Mouse (Mus musculus) limb, embryonic 15.5 days (tissue): ENCODE measurements around the gene Adcy7. TPM values are rescaled to one million over a fixed set of nuclear protein-coding genes. Genes with fewer than 3 reads are reported as not detected.
A peak's percentile ranks its signal among the peaks of the same experiment; 100 is the strongest.

Experiments
- ATAC-seq: fragments of 200-750 bp; cut with Nextera tagmentation; 2 replicates; pipeline ENCODE4 v1.8.0; 2017; ENCODE audit warnings: low read depth, moderate TSS enrichment; ENCODE audit not compliant: insufficient number of reproducible peaks, low FRiP score, low TSS enrichment
- H3K27ac ChIP-seq: fragments of 300-500 bp; sonication (generic); 2 replicates; pipeline ENCODE4 v1.5.1; 2015; ENCODE audit warnings: moderate library complexity, mild to moderate bottlenecking, inconsistent platforms
- H3K27me3 ChIP-seq: fragments of 300-500 bp; sonication (generic); 2 replicates; pipeline ENCODE4 v1.6.1; 2015; ENCODE audit warnings: inconsistent platforms
- H3K36me3 ChIP-seq: fragments of 300-500 bp; sonication (generic); 2 replicates; pipeline ENCODE4 v1.6.1; 2015; ENCODE audit warnings: inconsistent platforms
- H3K4me1 ChIP-seq: fragments of 300-500 bp; sonication (generic); 2 replicates; pipeline ENCODE4 v1.6.1; 2015; ENCODE audit warnings: inconsistent platforms
- H3K4me2 ChIP-seq: fragments of 300-500 bp; sonication (generic); 2 replicates; pipeline ENCODE4 v1.6.1; 2015; ENCODE audit warnings: mild to moderate bottlenecking, inconsistent platforms
- H3K4me3 ChIP-seq: fragments of 300-500 bp; sonication (generic); 2 replicates; pipeline ENCODE4 v1.5.1; 2015; ENCODE audit warnings: mild to moderate bottlenecking, inconsistent platforms
- H3K9ac ChIP-seq: fragments of 300-500 bp; sonication (generic); 2 replicates; pipeline ENCODE4 v1.6.1; 2015; ENCODE audit warnings: inconsistent platforms
- H3K9me3 ChIP-seq: fragments of 300-500 bp; sonication (generic); 2 replicates; pipeline ENCODE4 v1.6.1; 2016; ENCODE audit warnings: inconsistent platforms
- WGBS: fragments of 180-500 bp; shearing (Covaris S2); methylation state at CpG from one replicate; pipeline ENCODE4 v1.1.7; 2015; 5-methylcytosine and 5-hydroxymethylcytosine counted together
- polyA plus RNA-seq: library from polyadenylated mRNA; unstranded; fragments of >200 nt; fragmentation: Nextera tagmentation; extraction: Ambion mirVana; gene quantifications from 2 replicates; pipeline ENCODE4 v1.2.1, GENCODE M21; 2015

Gene Adcy7
- polyA plus RNA-seq, 1 experiment from 2014 or later, result 7.3 TPM

- no peak for ATAC-seq
- no peak overlapping the region for H3K4me3 ChIP-seq
- H3K27me3 ChIP-seq, result no peaks in the 10 kb centered on the region
- H3K4me1 ChIP-seq, result peaks cover 12% of the 10 kb centered on the region
- H3K27ac ChIP-seq, result no peak overlapping the region
- H3K4me2 ChIP-seq, result no peak overlapping the region
- no peaks in the 10 kb centered on the region for H3K9me3 ChIP-seq
- H3K9ac ChIP-seq, result no peak overlapping the region
- H3K36me3 ChIP-seq, result no peaks in the 10 kb centered on the region
- WGBS, result 47% methylated on average over 5 of the region's 5 CpGs
Observed at GRCm38 (mm10) chr8:88279220-88279619, 7.0 kb downstream of the Adcy7 start.

GRCm38 (mm10) chr8:88279670-88280069 is 7.5 kb downstream of the Adcy7 start:
- H3K4me3 ChIP-seq, result no peak overlapping the region
- peaks cover 16% of the 10 kb centered on the region for H3K4me1 ChIP-seq
- H3K27ac ChIP-seq, result no peak overlapping the region
- H3K9ac ChIP-seq, result no peak overlapping the region
- H3K4me2 ChIP-seq, result no peak overlapping the region
- H3K36me3 ChIP-seq, result no peaks in the 10 kb centered on the region
- no peak for ATAC-seq
- H3K9me3 ChIP-seq, result no peaks in the 10 kb centered on the region
- 70% methylated on average over 6 of the region's 6 CpGs for WGBS
- H3K27me3 ChIP-seq, result no peaks in the 10 kb centered on the region

GRCm38 (mm10) chr8:88280904-88281303 is 8.7 kb downstream of the Adcy7 start:
- H3K9ac ChIP-seq, result no peak overlapping the region
- no peak overlapping the region for H3K4me3 ChIP-seq
- no peak for ATAC-seq
- no peaks in the 10 kb centered on the region for H3K36me3 ChIP-seq
- 69% methylated on average over 7 of the region's 7 CpGs for WGBS
- H3K4me1 ChIP-seq, result peaks cover 27% of the 10 kb centered on the region
- no peaks in the 10 kb centered on the region for H3K27me3 ChIP-seq
- no peak overlapping the region for H3K4me2 ChIP-seq
- H3K9me3 ChIP-seq, result no peaks in the 10 kb centered on the region
- H3K27ac ChIP-seq, result no peak overlapping the region

GRCm38 (mm10) chr8:88282684-88283083 is 10.5 kb downstream of the Adcy7 start:
- Histone ChIP-seq H3K9ac (no peak overlapping the region), H3K4me3 (no peak overlapping the region), H3K27ac (no peak overlapping the region), H3K9me3 (no peaks in the 10 kb centered on the region), H3K36me3 (no peaks in the 10 kb centered on the region), H3K27me3 (no peaks in the 10 kb centered on the region), H3K4me2 (no peak overlapping the region), H3K4me1 (peaks cover 29% of the 10 kb centered on the region)
- no peak for ATAC-seq
- WGBS, result 18% methylated on average over 8 of the region's 8 CpGs

- Histone ChIP-seq H3K4me2 (no peak overlapping the region), H3K9me3 (no peaks in the 10 kb centered on the region), H3K36me3 (no peaks in the 10 kb centered on the region), H3K9ac (no peak overlapping the region), H3K4me1 (peaks cover 37% of the 10 kb centered on the region), H3K27ac (no peak overlapping the region), H3K27me3 (no peaks in the 10 kb centered on the region), H3K4me3 (no peak overlapping the region)
- ATAC-seq, result no peak
- WGBS, result 71% methylated on average over 13 of the region's 13 CpGs
Observed at GRCm38 (mm10) chr8:88283243-88284115, 11.3 kb downstream of the Adcy7 start.

- Histone ChIP-seq H3K9ac (no peak overlapping the region), H3K27ac (no peak overlapping the region; the same call in 1 of the 2 replicates), H3K4me1 (peaks cover 47% of the 10 kb centered on the region), H3K4me3 (no peak overlapping the region), H3K4me2 (no peak overlapping the region), H3K36me3 (no peaks in the 10 kb centered on the region), H3K9me3 (no peaks in the 10 kb centered on the region), H3K27me3 (no peaks in the 10 kb centered on the region)
- no peak for ATAC-seq
- WGBS, result 17% methylated on average over 7 of the region's 7 CpGs
Observed at GRCm38 (mm10) chr8:88284738-88285137, 12.5 kb downstream of the Adcy7 start.

GRCm38 (mm10) chr8:88285469-88286356 is 13.5 kb downstream of the Adcy7 start:
- Histone ChIP-seq H3K27me3 (no peaks in the 10 kb centered on the region), H3K4me1 (peaks cover 51% of the 10 kb centered on the region), H3K36me3 (no peaks in the 10 kb centered on the region), H3K9me3 (no peaks in the 10 kb centered on the region), H3K4me3 (no peak overlapping the region), H3K4me2 (no peak overlapping the region), H3K9ac (no peak overlapping the region), H3K27ac (no peak overlapping the region)
- WGBS, result 80% methylated on average over 8 of the region's 8 CpGs
- ATAC-seq, result no peak

- Histone ChIP-seq H3K9me3 (no peaks in the 10 kb centered on the region), H3K4me2 (no peak overlapping the region), H3K9ac (no peak overlapping the region), H3K27me3 (no peaks in the 10 kb centered on the region), H3K27ac (no peak overlapping the region), H3K4me1 (peaks cover 51% of the 10 kb centered on the region), H3K36me3 (no peaks in the 10 kb centered on the region), H3K4me3 (no peak overlapping the region)
- WGBS, result 71% methylated on average over 14 of the region's 14 CpGs
- no peak for ATAC-seq
Observed at GRCm38 (mm10) chr8:88286421-88286960, 14.3 kb downstream of the Adcy7 start.

- H3K4me1 ChIP-seq, result peaks cover 40% of the 10 kb centered on the region
- no peak overlapping the region for H3K9ac ChIP-seq
- H3K27ac ChIP-seq, result peak overlapping the region; percentile 89
- peak overlapping the region; percentile 31 for H3K4me2 ChIP-seq
- H3K9me3 ChIP-seq, result no peaks in the 10 kb centered on the region
- ATAC-seq, result no peak
- WGBS, result 31% methylated on average over 12 of the region's 12 CpGs
- H3K27me3 ChIP-seq, result no peaks in the 10 kb centered on the region
- H3K36me3 ChIP-seq, result no peaks in the 10 kb centered on the region
- peak overlapping the region; percentile 9; the same call in 1 of the 2 replicates for H3K4me3 ChIP-seq
Observed at GRCm38 (mm10) chr8:88288622-88289242, 16.5 kb downstream of the Adcy7 start.

- Histone ChIP-seq H3K27me3 (no peaks in the 10 kb centered on the region), H3K9me3 (no peaks in the 10 kb centered on the region), H3K36me3 (no peaks in the 10 kb centered on the region), H3K27ac (no peak overlapping the region), H3K9ac (no peak overlapping the region), H3K4me1 (peaks cover 33% of the 10 kb centered on the region), H3K4me3 (no peak overlapping the region), H3K4me2 (no peak overlapping the region)
- 78% methylated on average over 1 of the region's 1 CpGs for WGBS
- no peak for ATAC-seq
Observed at GRCm38 (mm10) chr8:88289901-88290300, 17.7 kb downstream of the Adcy7 start.
